Comparison of ENCODE assay signal across 11 mouse cellular contexts in genomic region chr13:95067854-95068253, GRCm38 (mm10).
A peak's percentile ranks its signal among the peaks of the same experiment; 100 is the strongest.
DNase-seq lines count a peak whose midpoint lies in the region; ATAC-seq and TF ChIP-seq lines count a peak whose summit lies in the region.
"Had no signal": no experiment of that assay in that cellular context is flagged by ENCODE, and none has a peak within 500 bp of the region (broad histone marks: within the 10 kb centered on the region; RNA-seq: fewer than 3 reads in every experiment).

No protein-coding gene starts in this region.

- no peaks in the 10 kb centered on the region for H3K9me3 ChIP-seq in lung, embryonic 14.5 days (ENCODE audit: low read depth, low read length)

- peak; percentile 36 to 67 for DNase-seq in adrenal gland, adult (ENCODE audit: inconsistent age in 2 of 2, low spot score in 1 of 2)
- DNase-seq in adrenal gland, adult 18-20 months (ENCODE audit: low spot score in 2 of 2): no peak
- DNase-seq in layer of hippocampus, adult 11-12 months (ENCODE audit: low spot score): peak; percentile 43
- no peak for DNase-seq in layer of hippocampus, adult 8-10 months (ENCODE audit: low spot score in 2 of 2)
- DNase-seq in adrenal gland, postnatal 10 days: peak; percentile 34
- peak; percentile 67 for DNase-seq in lung, embryonic 14.5 days
- no peak for DNase-seq in cerebellum, adult 9-11 months
- DNase-seq in frontal cortex, adult 2 months (ENCODE audit: extremely low spot score in 1 of 2, low spot score in 1 of 2): no peak
- DNase-seq: cerebellum, adult 18-20 months; gastrocnemius, postnatal 14 days had no signal

- H3K4me3 ChIP-seq in lung, embryonic 14.5 days (ENCODE audit: low read depth, low read length): no peak overlapping the region

- peak; percentile 59 for TF ChIP-seq CTCF in lung, embryonic 14.5 days (IDR thresholded peaks at IDR 0.05; ENCODE audit: low read depth)

- ATAC-seq in lung, embryonic 14.5 days (ENCODE audit: insufficient read depth): no peak

- no peaks in the 10 kb centered on the region for H3K27me3 ChIP-seq in lung, embryonic 14.5 days (ENCODE audit: insufficient read depth, low read length)

- H3K4me2 ChIP-seq in lung, embryonic 14.5 days: no peak overlapping the region

- 57% methylated on average over 6 of the region's 6 CpGs for WGBS in lung, embryonic 14.5 days

- H3K9ac ChIP-seq in lung, embryonic 14.5 days: no peak overlapping the region

- no peaks in the 10 kb centered on the region for H3K36me3 ChIP-seq in lung, embryonic 14.5 days (ENCODE audit: insufficient read depth)

- H3K4me1 ChIP-seq in lung, embryonic 14.5 days (ENCODE audit: insufficient read depth): no peaks in the 10 kb centered on the region

- no peak overlapping the region for H3K27ac ChIP-seq in lung, embryonic 14.5 days (ENCODE audit: low read depth)
- H3K27ac ChIP-seq: macrophage had no signal

Comparison
In these comparisons a context has a peak if more than half of its experiments do, and no peak if none do; other contexts are left out.
1. DNase-seq: peak in adrenal gland, adult (2 of 2), layer of hippocampus, adult 11-12 months (single experiment), adrenal gland, postnatal 10 days (single experiment) and lung, embryonic 14.5 days (single experiment); none in adrenal gland, adult 18-20 months (0 of 2), layer of hippocampus, adult 8-10 months (0 of 2), cerebellum, adult 9-11 months (single experiment) and frontal cortex, adult 2 months (0 of 2).